Mouse (Mus musculus): ENCODE data around the gene Kif1b.

GRCm38 (mm10) chr4:149149196-149149595, 158.3 kb downstream of the Kif1b start:
- no peak for TF ChIP-seq CTCF (IDR thresholded peaks at IDR 0.05)
- no peak for TF ChIP-seq EP300 (IDR thresholded peaks at IDR 0.05; ENCODE audit: insufficient read depth, low read depth, low read length)
